Mouse (Mus musculus): Measurements from ENCODE around the gene Gse1.

Gene Gse1

DNA sequence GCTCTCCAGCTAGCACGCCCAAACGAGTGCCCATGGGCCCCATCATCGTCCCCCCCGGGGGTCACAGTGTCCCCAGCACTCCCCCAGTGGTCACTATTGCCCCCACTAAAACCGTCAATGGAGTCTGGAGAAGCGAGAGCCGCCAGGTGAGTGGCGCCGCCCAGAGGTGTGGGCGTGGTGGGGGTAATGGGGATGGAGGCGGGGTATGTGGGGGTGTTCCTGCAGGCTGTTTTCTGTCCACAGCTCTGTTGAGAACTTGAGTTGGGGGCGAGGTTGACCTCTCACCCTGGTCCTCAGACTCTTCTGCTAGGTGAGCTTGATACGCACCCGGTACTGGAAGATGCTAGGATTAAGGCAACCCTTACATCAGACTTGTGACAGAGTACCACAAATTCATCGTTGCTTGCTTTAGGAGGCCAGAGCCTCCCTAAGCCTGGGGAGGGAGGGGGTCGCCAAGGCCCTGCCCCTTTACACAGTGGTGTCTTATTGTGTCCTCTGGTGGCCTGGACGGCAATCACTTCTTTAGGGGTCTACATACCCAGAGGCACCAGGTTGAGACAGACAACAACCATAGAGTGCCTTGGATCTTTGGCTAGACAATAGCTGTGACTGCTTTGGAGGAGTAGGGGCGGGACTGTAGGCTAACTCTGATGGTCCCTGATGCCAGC is 334.6 kb downstream of the Gse1 start:
- DNase-seq = no peak

DNA sequence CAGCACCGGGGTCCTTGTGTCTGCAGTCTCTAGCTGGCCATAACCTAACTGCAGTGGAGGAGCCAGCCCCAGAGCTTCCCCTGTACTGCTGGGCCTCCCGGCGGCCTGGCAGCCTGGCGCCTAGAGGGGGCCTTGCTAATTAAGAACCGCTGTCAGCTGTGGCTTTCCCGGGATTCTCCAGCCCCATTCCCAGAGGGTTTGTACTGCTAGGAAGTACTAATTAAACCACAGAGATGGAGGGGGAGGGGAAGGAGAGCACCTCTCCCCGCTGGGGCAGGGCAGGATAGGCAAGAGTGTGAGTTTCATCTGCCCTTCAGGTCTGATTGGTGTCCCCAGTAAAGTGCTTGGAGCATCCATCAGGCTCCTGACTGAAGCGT is 335.1 kb downstream of the Gse1 start:
- no peak for DNase-seq

DNA sequence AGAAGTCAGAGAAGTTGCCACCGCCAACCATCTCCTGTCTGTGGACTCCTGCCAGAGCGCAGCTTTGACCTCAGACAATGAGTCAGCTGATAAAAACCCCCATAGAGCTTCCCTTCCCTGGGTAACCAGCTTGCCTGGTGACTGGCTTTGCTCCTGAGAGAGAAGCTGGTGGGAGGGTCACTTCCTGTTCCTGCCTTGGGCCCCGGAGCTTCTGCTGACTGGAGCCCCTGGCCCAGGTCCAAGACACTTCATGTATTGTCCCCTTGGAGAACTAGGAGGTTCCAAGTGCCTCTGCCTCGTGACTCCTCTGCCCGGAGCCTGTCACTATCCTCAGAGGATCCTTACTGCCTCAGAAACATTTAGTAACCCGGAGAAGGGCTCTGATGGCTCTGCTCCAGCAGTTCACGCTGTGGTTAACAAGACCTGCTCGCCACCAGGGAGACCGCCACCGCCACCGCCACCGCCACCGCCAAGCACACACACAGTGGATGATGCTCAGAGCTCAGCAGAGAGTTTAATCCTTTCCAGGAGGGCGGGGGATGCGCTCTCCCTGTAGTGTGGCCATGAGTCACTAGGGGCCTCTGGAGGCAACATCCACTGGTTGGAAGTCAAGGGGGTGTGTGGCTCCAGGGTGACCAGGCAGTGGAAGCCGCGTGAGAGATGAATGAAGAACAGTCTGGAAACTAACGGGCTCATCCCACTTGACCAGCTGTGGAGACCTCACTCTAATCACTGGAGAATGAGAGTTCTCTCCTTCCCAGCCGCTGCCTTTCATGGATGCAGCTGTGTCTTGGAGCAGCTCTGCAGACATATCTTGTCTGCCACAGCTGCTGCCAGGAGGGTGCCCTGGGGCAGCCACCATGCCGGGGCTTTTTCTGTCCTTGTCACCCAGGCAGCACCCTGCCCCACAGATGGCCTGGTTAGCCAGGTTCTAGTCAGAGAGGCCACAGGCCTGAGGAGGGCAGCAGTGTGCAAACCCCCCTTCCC is 335.9 kb downstream of the Gse1 start:
- peak; percentile 97 for DNase-seq

DNA sequence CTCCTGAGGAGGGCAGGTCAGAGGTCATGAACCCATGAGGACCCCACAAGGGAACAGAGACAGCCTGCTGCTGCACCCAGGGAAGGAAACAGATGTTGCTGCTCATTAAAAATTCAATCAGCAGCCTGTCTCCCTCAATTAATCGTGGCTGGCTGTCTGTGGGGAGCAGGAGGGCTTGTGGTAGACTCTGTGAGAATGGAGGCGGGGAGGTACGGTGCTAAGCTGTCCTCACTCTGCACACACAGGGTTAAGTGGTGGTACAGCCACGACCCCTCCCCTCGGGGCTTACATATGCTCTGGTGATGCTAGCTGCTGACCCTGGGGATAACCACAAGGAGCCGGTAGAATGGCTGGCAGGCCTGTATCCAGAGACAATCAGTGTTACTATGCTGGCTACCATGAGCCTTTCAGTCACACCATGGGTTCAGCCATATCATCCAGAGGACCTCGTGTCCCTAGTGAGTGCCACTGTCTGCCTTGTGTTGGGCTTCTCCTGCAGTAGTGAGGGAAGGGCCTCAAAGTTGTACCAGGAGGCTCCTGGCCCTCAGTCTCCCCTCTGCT is 337.0 kb downstream of the Gse1 start:
- no peak for DNase-seq

DNA sequence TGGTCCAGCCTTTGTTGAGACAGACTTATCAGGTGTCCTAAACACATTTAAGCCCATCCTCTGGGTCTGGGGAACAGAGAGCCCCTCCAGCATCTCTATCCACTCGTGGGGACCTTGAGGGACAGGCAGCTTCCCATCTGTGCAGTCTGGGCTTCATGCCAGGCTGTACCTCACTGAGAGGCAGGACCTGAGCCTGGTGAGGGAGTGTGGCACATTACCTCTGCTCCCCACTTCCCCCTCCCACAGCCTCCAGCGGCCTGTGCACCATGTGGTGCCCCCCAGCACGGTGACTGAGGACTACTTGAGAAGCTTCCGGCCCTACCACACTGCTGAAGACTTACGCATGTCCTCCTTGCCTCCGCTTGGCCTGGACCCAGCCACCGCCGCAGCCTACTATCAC is 338.4 kb downstream of the Gse1 start:
- no peak for DNase-seq

DNA sequence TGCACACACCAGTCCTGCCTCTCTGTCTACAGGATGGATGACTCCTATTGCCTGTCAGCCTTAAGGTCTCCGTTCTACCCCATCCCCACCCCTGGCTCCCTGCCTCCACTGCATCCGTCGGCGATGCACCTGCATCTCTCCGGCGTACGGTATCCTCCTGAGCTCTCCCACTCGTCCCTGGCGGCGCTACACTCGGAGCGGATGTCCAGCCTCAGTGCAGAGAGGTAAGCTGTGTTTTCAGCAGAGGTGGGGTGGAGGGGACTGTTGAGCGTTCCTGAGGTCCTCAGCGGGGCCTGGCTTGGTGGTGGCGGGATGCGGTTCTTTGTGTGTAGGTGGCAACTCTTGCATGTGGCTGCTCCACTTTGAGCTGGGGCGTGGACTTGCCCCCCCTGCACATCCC is 339.5 kb downstream of the Gse1 start:
- no peak for DNase-seq

DNA sequence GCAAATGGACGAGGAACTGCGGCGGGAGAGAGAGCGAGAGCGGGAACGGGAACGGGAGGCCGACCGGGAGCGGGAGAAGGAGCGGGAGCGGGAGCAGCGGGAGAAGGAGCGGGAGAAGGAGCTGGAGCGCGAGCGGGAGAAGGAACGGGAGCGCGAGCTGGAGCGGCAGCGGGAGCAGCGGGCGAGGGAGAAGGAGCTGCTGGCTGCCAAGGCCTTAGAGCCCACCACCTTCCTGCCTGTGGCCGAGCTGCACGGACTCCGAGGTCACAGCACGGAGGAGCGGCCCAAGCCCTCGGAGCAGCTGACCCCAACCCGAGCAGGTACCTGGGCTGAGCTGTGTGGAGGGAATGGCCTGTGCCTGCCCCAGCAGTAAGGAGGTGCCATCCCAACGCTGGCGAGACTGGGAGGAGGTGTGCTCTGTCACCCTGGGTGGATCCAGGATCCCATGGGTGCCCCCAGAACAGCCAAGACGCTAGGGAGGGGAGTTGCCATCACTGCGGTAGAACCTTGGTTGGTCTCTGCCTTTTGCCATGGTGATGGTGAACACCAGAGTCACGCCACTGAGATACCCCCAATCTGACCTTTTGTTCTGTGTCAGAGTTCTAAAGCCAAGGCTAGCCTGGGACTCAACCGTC is 340.0 kb downstream of the Gse1 start:
- DNase-seq = no peak

DNA sequence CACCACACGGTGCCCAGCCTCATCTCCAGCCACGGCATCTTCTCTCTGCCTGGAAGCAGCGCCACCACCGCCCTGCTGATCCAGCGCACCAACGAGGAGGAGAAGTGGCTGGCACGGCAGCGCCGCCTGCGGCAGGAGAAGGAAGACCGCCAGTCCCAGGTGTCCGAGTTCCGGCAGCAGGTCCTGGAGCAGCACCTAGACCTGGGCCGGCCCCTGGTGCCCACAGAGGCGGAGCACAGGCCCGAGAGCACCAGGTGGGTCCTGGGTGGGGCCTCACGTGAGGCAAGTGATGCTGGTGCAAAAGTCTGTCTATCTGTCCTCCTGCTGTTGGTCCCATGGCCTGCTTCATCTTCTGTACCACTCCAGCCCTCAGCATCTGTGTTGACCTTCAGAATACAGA is 340.9 kb downstream of the Gse1 start:
- DNase-seq = no peak

DNA sequence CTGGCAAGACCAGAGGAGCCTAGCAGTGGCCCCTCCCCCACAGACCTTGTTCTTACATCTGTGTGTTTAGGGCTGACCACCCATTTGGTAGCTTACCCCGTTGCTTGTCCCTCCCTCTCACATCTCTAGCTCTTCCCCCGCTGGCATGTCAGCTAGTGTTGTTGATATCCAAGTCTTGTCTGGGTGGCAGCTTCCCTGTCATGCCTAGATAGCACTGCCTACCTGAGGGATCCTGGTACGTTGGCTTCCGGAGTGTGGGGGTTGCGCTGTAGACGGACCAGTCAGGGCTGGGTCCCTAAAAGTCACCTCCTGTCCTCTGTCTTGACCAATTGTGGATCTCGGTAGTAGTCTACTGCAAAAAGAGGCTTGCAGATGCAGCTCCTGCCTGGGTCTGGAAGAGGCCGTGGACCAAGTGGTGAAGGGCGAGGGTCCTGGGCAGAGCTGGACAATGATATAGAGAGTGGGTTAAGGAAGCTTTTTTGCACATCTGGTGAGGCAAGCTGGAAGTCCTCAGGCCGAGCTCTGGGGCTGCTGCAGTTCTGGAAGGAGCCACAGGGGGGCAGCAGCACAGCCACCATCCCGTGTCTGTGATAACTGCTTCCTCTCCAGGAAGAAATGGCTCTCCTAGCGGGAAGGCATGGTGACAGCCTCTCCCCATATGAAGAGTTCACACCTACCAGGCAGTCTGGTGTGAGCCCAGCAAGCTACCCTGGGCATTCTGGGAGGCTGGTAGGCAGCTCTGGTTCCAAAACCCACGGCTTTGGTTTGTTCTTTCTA is 341.9 kb downstream of the Gse1 start:
- DNase-seq = peak; percentile 83

DNA sequence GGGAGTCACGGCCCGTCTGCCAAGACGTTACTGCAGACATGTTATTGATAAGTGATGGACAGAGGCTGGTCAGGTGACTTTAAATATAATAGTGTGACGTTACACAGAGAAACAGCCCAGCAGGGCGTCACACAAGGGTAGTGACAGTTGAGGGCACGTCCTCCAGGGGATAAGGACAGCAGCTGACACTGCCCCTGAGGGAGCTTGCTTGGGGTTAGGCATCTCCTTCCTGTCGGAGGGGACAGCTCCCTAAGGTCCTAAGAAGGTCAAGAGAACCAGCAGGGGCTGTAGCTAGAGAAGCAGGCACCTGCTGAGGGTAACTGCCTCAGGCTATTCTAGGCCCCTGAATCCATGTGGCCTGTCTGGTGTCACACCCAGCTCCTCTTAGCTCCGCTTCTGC is 343.3 kb downstream of the Gse1 start:
- no peak for DNase-seq

DNA sequence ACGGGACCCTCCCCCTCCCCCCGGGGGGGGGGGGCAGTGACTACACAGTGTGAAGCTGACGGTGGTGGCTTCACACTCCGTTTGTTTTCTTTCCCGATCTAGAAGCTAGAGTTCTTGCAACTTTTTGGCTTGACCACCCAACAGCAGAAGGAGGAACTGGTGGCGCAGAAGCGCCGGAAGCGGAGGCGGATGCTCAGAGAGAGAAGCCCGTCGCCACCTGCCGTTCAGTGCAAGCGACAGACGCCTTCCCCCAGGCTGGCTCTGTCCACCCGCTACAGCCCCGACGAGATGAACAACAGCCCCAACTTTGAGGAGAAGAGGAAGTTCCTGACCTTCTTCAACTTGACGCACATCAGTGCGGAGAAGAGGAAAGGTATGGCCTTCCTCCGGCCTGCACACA is 344.3 kb downstream of the Gse1 start:
- DNase-seq = peak; percentile 70

DNA sequence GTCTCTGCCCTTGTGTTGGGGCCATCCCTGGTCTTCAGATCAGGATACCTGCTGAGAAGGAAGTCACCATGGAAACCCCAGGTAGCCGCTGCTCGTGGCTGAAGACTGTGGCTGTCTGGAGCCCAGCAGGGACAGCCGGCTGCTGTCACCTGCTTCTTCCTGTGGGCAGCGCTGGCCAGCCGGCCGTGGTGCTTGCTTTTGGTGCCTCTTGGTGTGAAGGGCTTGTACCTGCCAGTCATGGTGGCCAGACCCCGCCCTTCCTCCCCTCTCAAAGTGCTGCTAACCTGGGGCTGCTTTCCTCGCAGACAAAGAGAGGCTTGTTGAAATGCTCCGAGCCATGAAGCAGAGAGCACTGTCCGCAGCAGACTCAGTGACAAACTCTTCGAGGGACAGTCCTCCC is 345.6 kb downstream of the Gse1 start:
- no peak for DNase-seq

DNA sequence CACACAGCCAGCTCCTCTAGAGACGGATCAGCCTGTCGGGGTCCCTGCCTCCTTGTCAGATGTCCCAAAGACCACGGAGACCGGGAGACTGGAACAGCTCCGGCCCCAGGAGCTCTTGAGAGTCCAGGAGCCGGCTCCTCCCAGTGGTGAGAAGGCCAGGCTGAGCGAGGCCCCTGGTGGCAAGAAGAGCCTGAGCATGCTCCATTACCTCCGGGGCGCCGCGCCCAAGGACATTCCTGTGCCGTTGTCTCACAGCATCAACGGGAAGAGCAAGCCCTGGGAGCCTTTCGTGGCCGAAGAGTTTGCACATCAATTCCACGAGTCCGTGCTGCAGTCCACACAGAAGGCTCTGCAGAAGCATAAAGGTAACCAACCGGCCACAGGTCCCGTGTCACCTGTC is 346.7 kb downstream of the Gse1 start:
- no peak for DNase-seq

DNA sequence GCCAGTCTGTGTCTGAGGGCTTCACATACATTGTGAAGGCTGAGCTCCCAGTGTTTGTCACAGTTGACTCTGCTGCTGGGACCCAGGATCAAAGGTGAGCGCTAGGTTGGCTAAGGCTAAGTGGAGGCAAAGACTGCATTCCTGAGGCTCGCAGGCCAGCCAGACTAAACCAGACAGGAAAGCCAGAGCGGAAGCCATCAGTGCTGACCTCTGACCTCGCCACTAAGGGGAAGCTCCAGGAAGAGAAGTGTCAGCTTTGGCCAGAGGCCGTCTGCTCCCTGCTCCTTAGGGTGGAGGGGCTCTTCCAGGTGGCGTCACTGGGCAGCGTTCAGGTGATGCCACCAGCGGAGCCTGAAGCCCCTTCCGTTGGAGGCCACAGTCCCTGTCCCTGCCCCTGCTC is 347.5 kb downstream of the Gse1 start:
- DNase-seq = no peak

DNA sequence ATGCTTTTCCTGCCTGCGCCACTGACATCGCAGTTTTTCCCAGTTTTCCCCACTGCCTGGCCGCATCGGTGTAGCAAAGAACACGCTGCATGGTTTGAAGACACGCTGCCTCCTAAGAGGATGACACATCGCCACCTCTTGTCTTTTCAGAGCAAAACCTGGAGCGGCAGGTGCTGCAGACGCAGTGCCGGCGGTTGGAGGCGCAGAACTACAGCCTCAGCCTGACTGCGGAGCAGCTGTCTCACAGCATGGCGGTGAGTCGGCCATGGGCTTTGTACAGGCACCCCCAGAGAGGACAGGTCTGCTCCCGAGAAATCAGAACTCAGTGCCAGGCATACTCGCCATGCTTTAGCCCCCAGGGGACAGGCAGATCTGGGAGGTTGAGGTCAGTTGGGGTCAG is 349.6 kb downstream of the Gse1 start:
- no peak for DNase-seq

DNA sequence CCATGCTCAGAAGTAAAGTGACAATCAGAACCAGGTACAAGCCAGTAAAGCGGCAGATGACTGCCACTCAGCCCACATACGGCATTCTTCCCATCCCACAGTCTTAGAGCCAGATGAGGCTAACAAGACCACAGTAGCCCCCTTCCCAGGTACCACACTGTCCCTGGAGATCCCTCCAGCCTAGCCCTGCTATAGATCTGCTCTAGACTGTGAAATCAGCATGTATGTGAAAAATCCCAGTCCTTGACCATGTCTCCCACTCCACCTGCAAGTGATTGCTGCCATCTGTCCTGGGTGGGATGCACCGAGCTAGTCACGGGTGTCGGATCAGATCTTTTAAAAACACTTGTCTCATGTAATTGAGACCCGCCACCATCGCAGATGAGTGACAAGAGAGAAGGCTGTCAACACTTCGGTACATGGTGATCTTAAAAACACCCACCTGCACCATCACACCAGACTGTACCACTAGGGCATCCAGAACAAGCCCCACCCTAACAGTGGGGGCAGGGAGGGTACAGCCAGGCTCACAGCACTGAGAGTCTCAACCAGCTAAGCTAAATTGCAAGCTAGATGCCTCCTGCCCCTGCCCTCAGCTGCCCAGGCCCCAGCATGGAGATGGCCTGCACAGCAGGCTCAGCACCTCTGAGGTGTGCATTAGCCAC is 352.2 kb downstream of the Gse1 start:
- no peak for DNase-seq

DNA sequence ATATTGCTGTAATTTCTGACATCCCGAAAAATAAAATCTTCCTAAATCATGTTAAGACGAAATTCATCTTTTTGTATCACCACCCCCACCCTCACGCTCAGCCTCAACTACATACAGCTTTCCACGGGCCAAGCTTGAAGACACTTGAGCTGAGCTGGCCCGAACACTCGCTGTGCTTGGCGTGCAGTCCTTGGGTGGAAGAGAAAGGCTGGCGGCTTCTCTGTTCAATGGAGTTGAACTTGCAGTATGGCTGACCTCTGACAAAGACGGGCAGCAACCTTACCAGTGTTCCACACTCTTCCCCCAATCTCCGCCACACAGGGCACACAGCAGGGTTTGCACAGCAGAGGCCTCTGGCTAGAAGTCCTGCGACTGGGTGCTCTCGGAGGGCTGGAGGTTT is 353.1 kb downstream of the Gse1 start:
- no peak for DNase-seq

DNA sequence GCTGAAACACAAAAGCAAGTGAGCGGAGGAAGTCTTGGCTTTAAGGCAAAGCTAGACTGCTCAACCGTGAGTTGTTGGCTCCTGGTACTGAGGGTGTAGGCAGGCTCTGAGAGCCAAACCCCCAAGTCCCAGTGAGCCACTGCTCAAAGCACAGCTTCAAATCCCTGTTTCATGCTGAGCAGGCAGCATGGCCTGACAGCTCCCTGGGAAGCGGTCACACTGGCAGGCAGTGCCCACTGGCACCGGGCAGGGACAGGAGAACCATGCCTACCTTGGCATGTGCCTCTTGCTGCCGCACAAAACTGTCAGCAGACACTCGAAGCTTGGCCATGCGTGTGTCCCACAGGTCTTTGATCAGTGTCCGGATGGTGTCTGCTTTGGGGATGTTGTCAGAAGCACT is 353.6 kb downstream of the Gse1 start:
- DNase-seq = no peak

DNA sequence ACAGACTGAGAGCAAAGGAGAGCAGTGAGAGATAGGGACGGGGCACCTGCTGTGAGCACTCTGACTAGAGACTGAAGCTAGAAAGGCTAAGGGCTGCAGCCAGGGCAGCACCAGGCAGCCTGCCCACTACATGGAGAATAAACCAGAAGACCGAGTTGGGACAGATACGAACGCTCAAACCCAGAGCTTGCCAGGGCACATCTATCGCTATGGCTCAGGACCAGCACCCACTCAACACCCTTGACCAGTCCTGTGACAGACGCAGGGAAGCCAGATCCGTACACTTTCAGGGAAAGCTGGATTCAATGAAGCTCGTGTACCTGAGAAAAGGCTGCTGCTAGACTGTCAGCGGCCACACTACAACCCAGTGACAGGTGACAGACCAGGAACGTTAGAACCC is 357.3 kb downstream of the Gse1 start:
- DNase-seq = no peak

DNA sequence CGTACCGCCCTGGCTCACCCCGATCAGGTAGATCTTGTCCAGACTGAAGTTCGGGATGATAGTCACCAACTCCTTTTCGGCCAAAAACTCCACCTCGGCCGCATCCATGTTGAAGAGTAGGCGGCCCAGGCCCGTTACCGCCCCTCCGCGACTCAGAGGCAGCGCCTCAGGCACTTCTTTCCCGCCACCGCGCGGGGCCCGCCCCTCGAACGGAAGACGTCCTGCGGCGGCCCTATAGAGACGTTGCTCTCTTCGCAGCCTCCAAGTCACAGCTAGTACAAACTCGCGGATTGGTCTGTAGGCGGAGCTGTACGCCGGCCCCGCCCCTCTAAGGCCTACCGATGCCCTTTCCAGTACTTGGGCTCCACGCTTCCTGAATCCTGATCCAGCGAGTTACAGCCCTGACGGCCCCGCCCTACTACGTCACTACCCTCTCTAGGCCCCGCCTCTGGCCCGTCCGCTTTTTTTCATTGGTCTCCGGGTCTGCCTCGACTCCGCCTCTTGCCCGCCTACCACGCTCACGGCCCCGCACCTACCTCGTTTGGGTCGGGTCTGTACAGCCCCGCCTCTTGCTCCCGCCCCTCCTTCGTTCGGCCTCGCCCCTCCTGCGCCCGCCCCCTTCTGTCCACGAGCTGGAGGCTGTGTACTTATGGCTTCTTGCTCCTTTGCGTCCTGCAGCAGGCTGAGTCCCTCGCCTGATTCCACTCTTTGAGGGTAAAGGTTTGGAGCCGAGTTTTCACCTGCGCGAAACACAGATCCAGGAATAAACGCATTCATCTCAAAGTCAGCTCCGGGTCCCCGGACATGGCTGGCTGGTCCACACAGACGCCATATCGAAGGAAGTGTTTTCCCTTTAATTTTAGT is 360.9 kb downstream of the Gse1 start, which contains the start of gene Gins2:
Gins2 (minus strand) TSS at position 397 of the 864 bp plus-strand sequence.
- peak; percentile 100 for DNase-seq

DNA sequence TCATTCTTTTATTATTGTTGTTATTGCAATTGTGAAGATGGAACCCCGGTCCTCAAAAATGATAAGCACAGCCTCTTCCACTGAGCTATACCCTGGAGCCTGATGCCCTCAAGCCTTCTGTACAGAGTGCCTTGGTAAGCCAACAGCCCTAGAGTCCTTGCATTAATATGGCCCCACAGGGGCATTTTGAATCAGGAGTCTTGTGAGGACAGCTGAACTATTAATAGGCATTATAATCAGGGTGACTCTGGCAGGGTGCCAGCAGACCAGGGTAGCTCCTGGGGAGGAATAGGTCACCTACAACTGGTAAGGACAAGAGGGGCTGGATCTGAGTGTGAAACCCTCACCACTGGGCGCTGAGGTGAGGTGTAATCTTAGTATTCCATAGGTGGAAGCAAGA is 361.7 kb downstream of the Gse1 start:
- DNase-seq = no peak
